In genomic region chr5:34286516-34286915, GRCm38 (mm10) we compare ENCODE assay signal across 8 mouse cellular contexts. TPM values are rescaled to one million over a fixed set of nuclear protein-coding genes. Genes with fewer than 3 reads are reported as not detected.
DNase-seq lines count a peak whose midpoint lies in the region; ATAC-seq lines count a peak whose summit lies in the region.

No protein-coding gene starts in this region.

- peak overlapping the region; percentile 97 for H3K4me2 ChIP-seq in forebrain, embryonic 12.5 days
- H3K4me2 ChIP-seq in liver, embryonic 16.5 days (ENCODE audit: low read depth, low read length) = peak overlapping the region; percentile 57

- ATAC-seq in forebrain, embryonic 12.5 days (ENCODE audit: low FRiP score) = no peak
- no peak for ATAC-seq in liver, embryonic 16.5 days (ENCODE audit: low read depth)

- WGBS in forebrain, embryonic 12.5 days = 2% methylated on average over 11 of the region's 11 CpGs
- 1% methylated on average over 11 of the region's 11 CpGs for WGBS in liver, embryonic 16.5 days (ENCODE audit: insufficient replicate concordance)

- peaks cover 65% of the 10 kb centered on the region for H3K27me3 ChIP-seq in forebrain, embryonic 12.5 days
- peaks cover 48% of the 10 kb centered on the region for H3K27me3 ChIP-seq in liver, embryonic 16.5 days (ENCODE audit: control insufficient read depth, insufficient read depth, low read depth, low read length)

- H3K4me3 ChIP-seq in forebrain, embryonic 12.5 days (replicated peaks) = peak overlapping the region; percentile 75
- no peak overlapping the region for H3K4me3 ChIP-seq in liver, embryonic 16.5 days (ENCODE audit: low read depth, low read length)

- H3K9ac ChIP-seq in forebrain, embryonic 12.5 days = no peak overlapping the region
- no peak overlapping the region for H3K9ac ChIP-seq in liver, embryonic 16.5 days (ENCODE audit: low read depth, low read length)

- no peaks in the 10 kb centered on the region for H3K9me3 ChIP-seq in forebrain, embryonic 12.5 days
- H3K9me3 ChIP-seq in liver, embryonic 16.5 days (replicated peaks; ENCODE audit: control insufficient read depth, low read length) = no peaks in the 10 kb centered on the region

- H3K4me1 ChIP-seq in forebrain, embryonic 12.5 days = peaks cover 31% of the 10 kb centered on the region
- H3K4me1 ChIP-seq in liver, embryonic 16.5 days (ENCODE audit: control insufficient read depth, low read depth, low read length) = peaks cover 4% of the 10 kb centered on the region; the same call in 1 of the 2 replicates

- DNase-seq in cerebellum, adult 18-20 months = peak; percentile 55 to 57
- DNase-seq in cerebellum, postnatal 4 days (ENCODE audit: low spot score in 2 of 2) = no peak
- DNase-seq in ES-CJ7 (ENCODE audit: low read depth, low spot score) (peak; percentile 85), adipocyte (ENCODE audit: low spot score) (no peak)
- DNase-seq in layer of hippocampus, postnatal 25 days (ENCODE audit: extremely low spot score in 1 of 2, low spot score in 1 of 2) = no peak
- DNase-seq in urinary bladder, postnatal 10 days (ENCODE audit: low spot score) = no peak

- H3K27ac ChIP-seq in forebrain, embryonic 12.5 days = no peak overlapping the region
- no peak overlapping the region for H3K27ac ChIP-seq in liver, embryonic 16.5 days (ENCODE audit: low read length)

- no peaks in the 10 kb centered on the region for H3K36me3 ChIP-seq in forebrain, embryonic 12.5 days (replicated peaks)
- no peaks in the 10 kb centered on the region for H3K36me3 ChIP-seq in liver, embryonic 16.5 days (ENCODE audit: control insufficient read depth, insufficient read depth)

RNA-seq across cellular contexts. Expression of gene Zfyve28, which starts 1.7 kb away (rescaled TPM):
- polyA plus RNA-seq in forebrain, embryonic 12.5 days (2016; fragmentation: Nextera tagmentation; extraction: Ambion mirVana) = 2.1 and 2.6 TPM in 2 replicates
- polyA plus RNA-seq in liver, embryonic 16.5 days (2015; fragmentation: Nextera tagmentation; extraction: Ambion mirVana) = 0.02 and 0.11 TPM in 2 replicates
- 10 to 100 TPM; 25.6 to 32.4 TPM for total RNA-seq in layer of hippocampus, postnatal 25 days (2021)

RNA-seq across cellular contexts. Expression of gene Cfap99, which starts 1.9 kb away (rescaled TPM):
- not detected in 2 replicates for polyA plus RNA-seq in forebrain, embryonic 12.5 days (2016; fragmentation: Nextera tagmentation; extraction: Ambion mirVana)
- polyA plus RNA-seq in liver, embryonic 16.5 days (2015; fragmentation: Nextera tagmentation; extraction: Ambion mirVana) = not detected in 2 replicates
- total RNA-seq in layer of hippocampus, postnatal 25 days (2021) = under 1 TPM; 0.20 to 0.66 TPM

RNA-seq across cellular contexts. Expression of gene Rnf4, which starts 49.6 kb away (rescaled TPM):
- 178 and 180 TPM in 2 replicates for polyA plus RNA-seq in forebrain, embryonic 12.5 days (2016; fragmentation: Nextera tagmentation; extraction: Ambion mirVana)
- 68.3 and 68.4 TPM in 2 replicates for polyA plus RNA-seq in liver, embryonic 16.5 days (2015; fragmentation: Nextera tagmentation; extraction: Ambion mirVana)
- 10 to 100 TPM; 74.7 to 80.3 TPM for total RNA-seq in layer of hippocampus, postnatal 25 days (2021)

Comparison
In these comparisons a context has a peak if more than half of its experiments do, and no peak if none do; other contexts are left out.
1. DNase-seq: peak in cerebellum, adult 18-20 months (2 of 2) and ES-CJ7 (single experiment); none in cerebellum, postnatal 4 days (0 of 2), adipocyte (single experiment), layer of hippocampus, postnatal 25 days (0 of 2) and urinary bladder, postnatal 10 days (single experiment).